Mouse (Mus musculus): Measurements from ENCODE around the gene Gm14296. TPM values are rescaled to one million over a fixed set of nuclear protein-coding genes. Genes with fewer than 3 reads are reported as not detected.
"Not testable (repeated sequence)": the region's sequence is repeated elsewhere in the genome, so short reads cannot be mapped to it uniquely, and the experiment has no call there.

The Gm14296 gene
- 7.4 and 11.6 TPM in 2 replicates for polyA plus RNA-seq (2015; fragmentation: Nextera tagmentation; extraction: Ambion mirVana)

DNA sequence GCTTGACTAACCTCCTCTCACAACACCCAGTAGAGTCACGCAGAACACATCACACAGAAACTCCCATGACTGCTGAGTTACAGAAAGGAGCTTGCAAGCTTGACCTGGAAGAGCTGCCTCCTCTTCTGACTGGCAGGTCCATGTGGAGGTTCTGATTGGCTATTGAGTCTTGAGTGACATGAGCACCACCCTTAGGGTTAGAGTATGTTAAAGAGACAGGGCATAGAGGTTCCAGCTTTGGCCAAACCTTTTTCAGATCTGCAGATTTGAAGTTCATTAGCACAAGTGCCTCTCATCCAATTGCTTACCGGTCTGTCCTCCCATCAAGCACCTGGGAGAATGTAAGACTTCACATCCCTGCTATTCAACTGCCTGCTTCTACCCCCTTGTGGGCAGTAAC lies at the start of gene Gm14296:
Gm14296 (minus strand) TSS at position 101 of the 400 bp plus-strand sequence.
- no CpG with 5 or more reads among the region's 2 CpGs for WGBS
- not testable (repeated sequence) for H3K4me3 ChIP-seq; H3K4me2 ChIP-seq; H3K4me1 ChIP-seq; H3K9ac ChIP-seq; ATAC-seq (ENCODE audit: borderline replicate concordance, extremely low read depth, low FRiP score, low TSS enrichment); H3K27me3 ChIP-seq; H3K9me3 ChIP-seq; H3K36me3 ChIP-seq; H3K27ac ChIP-seq

DNA sequence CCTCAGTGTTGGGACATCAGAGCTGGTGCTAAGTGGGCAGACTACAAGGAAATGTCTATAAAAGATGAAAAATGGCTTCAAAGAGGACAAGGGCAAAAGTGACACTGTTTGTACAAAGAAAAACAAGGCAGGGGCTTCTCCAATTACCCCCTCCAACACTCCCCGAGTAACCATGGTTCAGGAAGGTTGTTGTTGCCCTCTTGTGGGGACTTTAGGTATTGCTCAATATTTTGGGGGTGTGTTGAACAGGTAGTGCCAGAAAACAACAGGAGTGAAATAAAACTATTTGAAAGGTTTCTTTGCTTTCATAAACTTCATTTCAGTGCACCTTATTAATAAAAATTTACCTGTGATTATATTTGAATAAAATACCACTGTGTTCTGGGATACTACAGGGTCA lies 22.1 kb downstream of the Gm14296 start:
- no CpG with 5 or more reads among the region's 1 CpGs for WGBS
- H3K4me3 ChIP-seq; H3K4me1 ChIP-seq; H3K36me3 ChIP-seq; H3K27ac ChIP-seq; H3K4me2 ChIP-seq; ATAC-seq (ENCODE audit: borderline replicate concordance, extremely low read depth, low FRiP score, low TSS enrichment); H3K9me3 ChIP-seq; H3K27me3 ChIP-seq; H3K9ac ChIP-seq: not testable (repeated sequence)

Other genes starting within 250 kb of the Gm14296 start
- 31.6 and 33.3 TPM in 2 replicates for gene Gm14305, start 219.5 kb downstream of the Gm14296 start, polyA plus RNA-seq (2015; fragmentation: Nextera tagmentation; extraction: Ambion mirVana)
- 16.7 and 17.0 TPM in 2 replicates for gene Gm14295, start 129.2 kb downstream of the Gm14296 start, polyA plus RNA-seq (2015; fragmentation: Nextera tagmentation; extraction: Ambion mirVana)
- gene Gm14408, start 96.7 kb downstream of the Gm14296 start, polyA plus RNA-seq (2015; fragmentation: Nextera tagmentation; extraction: Ambion mirVana), result not detected in 2 replicates
- 10.6 and 14.1 TPM in 2 replicates for gene Gm14419, start 73.1 kb upstream of the Gm14296 start, polyA plus RNA-seq (2015; fragmentation: Nextera tagmentation; extraction: Ambion mirVana)
- gene Gm14401, start 146.5 kb upstream of the Gm14296 start, polyA plus RNA-seq (2015; fragmentation: Nextera tagmentation; extraction: Ambion mirVana), result 0.18 TPM in 1 of 2 replicates, not detected in the other